Mouse (Mus musculus): ENCODE data around the gene Gmeb2.

DNA sequence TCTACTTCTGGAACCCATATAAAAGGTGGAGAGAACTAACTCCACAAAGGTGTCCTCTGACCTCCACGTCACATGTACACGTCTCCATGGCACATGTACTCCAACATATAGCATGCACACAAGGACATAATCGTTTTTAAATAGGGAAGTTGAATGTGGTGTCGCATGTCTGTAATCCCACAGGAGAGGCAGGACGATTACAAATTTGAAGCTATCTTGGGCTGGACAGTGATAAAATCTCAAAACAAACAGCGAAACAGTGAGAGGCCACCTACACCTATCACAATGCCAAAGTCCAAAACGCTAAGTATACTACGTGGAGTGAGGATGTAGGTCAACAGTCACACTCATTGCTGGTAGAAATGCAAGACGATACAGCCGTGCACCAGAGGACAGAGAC, 38.6 kb downstream of the Gmeb2 start:
- TF ChIP-seq CTCF (IDR thresholded peaks at IDR 0.05; ENCODE audit: low read depth) = no peak
- TF ChIP-seq EP300 (IDR thresholded peaks at IDR 0.05; ENCODE audit: low read depth) = no peak

Data from liver, postnatal 0 days (tissue).